Comparison of ENCODE assay signal across 8 mouse cellular contexts in genomic region chr19:38096858-38097758, GRCm38 (mm10). TPM values are rescaled to one million over a fixed set of nuclear protein-coding genes. Genes with fewer than 3 reads are reported as not detected.
A peak's percentile ranks its signal among the peaks of the same experiment; 100 is the strongest.
DNase-seq lines count a peak whose midpoint lies in the region; ATAC-seq lines count a peak whose summit lies in the region.

Gene Ffar4 (plus strand): TSS chr19:38097071.

- DNase-seq in kidney, adult 11 months, result no peak
- DNase-seq in adrenal gland, postnatal 14 days, result peak; percentile 77
- no peak for DNase-seq in gonadal fat pad, adult 2 months (ENCODE audit: low read depth)
- no peak for DNase-seq in c-Kit-positive CD71-positive TER-119-positive erythroid progenitor cells, embryonic 14.5 days (ENCODE audit: low spot score)
- DNase-seq in ovary, adult 18-20 months (ENCODE audit: low spot score), result no peak

- H3K4me3 ChIP-seq in kidney, embryonic 16.5 days (ENCODE audit: low read length), result peak within 1 kb of the TSS; percentile 41
- H3K4me3 ChIP-seq in liver, embryonic 15.5 days (replicated peaks), result peak within 1 kb of the TSS; percentile 29
- peak within 1 kb of the TSS; percentile 23 for H3K4me3 ChIP-seq in neural tube, embryonic 12.5 days

- H3K4me2 ChIP-seq in kidney, embryonic 16.5 days (replicated peaks; ENCODE audit: low read depth, low read length), result peak within 1 kb of the TSS; percentile 58
- peak within 1 kb of the TSS; percentile 54 for H3K4me2 ChIP-seq in liver, embryonic 15.5 days
- H3K4me2 ChIP-seq in neural tube, embryonic 12.5 days (replicated peaks), result peak within 1 kb of the TSS; percentile 60

- H3K4me1 ChIP-seq in kidney, embryonic 16.5 days (ENCODE audit: insufficient read depth, low read length), result peaks cover 25% of the 10 kb centered on the region
- peaks cover 4% of the 10 kb centered on the region; the same call in 1 of the 2 replicates for H3K4me1 ChIP-seq in liver, embryonic 15.5 days (replicated peaks)
- H3K4me1 ChIP-seq in neural tube, embryonic 12.5 days, result peaks cover 9% of the 10 kb centered on the region

- no peaks in the 10 kb centered on the region for H3K36me3 ChIP-seq in kidney, embryonic 16.5 days (ENCODE audit: insufficient read depth, low read length)
- no peaks in the 10 kb centered on the region for H3K36me3 ChIP-seq in liver, embryonic 15.5 days (replicated peaks)
- no peaks in the 10 kb centered on the region for H3K36me3 ChIP-seq in neural tube, embryonic 12.5 days

- H3K27me3 ChIP-seq in kidney, embryonic 16.5 days (ENCODE audit: insufficient read depth, low read length), result peaks cover 45% of the 10 kb centered on the region
- peaks cover 41% of the 10 kb centered on the region for H3K27me3 ChIP-seq in liver, embryonic 15.5 days
- H3K27me3 ChIP-seq in neural tube, embryonic 12.5 days (replicated peaks), result peaks cover 37% of the 10 kb centered on the region

- ATAC-seq in kidney, embryonic 16.5 days (ENCODE audit: low FRiP score, low TSS enrichment), result peak; percentile 68
- ATAC-seq in liver, embryonic 15.5 days (ENCODE audit: insufficient read depth), result no peak
- ATAC-seq in neural tube, embryonic 12.5 days (ENCODE audit: low FRiP score, low read depth), result peak; percentile 44

- no peak within 1 kb of the TSS for H3K27ac ChIP-seq in kidney, embryonic 16.5 days (ENCODE audit: low read length)
- H3K27ac ChIP-seq in liver, embryonic 15.5 days (replicated peaks), result no peak within 1 kb of the TSS
- H3K27ac ChIP-seq in neural tube, embryonic 12.5 days, result no peak within 1 kb of the TSS

- no peaks in the 10 kb centered on the region for H3K9me3 ChIP-seq in kidney, embryonic 16.5 days (ENCODE audit: low read length)
- H3K9me3 ChIP-seq in liver, embryonic 15.5 days (replicated peaks), result no peaks in the 10 kb centered on the region
- H3K9me3 ChIP-seq in neural tube, embryonic 12.5 days, result no peaks in the 10 kb centered on the region

- WGBS in kidney, embryonic 16.5 days, result under 1% methylated on average over 77 of the region's 77 CpGs
- 1% methylated on average over 76 of the region's 77 CpGs for WGBS in liver, embryonic 15.5 days (ENCODE audit: insufficient replicate concordance)
- 1% methylated on average over 77 of the region's 77 CpGs for WGBS in neural tube, embryonic 12.5 days

- 0 out of 2 replicates have a peak within 1 kb of the TSS, but pooled peaks have one; percentile 38 for H3K9ac ChIP-seq in kidney, embryonic 16.5 days (replicated peaks; ENCODE audit: low read length)
- H3K9ac ChIP-seq in liver, embryonic 15.5 days, result no peak within 1 kb of the TSS
- H3K9ac ChIP-seq in neural tube, embryonic 12.5 days, result no peak within 1 kb of the TSS

RNA-seq across cellular contexts. Expression of gene Ffar4, which starts in this region (rescaled TPM):
- 1.3 and 1.4 TPM in 2 replicates for polyA plus RNA-seq in kidney, embryonic 16.5 days (2015; fragmentation: Nextera tagmentation; extraction: Ambion mirVana)
- total RNA-seq in adrenal gland, postnatal 14 days (2021), result 10.8 and 24.9 TPM in 2 replicates
- 31.8 and 39.8 TPM in 2 replicates for polyA plus RNA-seq in gonadal fat pad, adult 2 months (2012; rRNA removed)
- polyA plus RNA-seq in liver, embryonic 15.5 days (2015; fragmentation: Nextera tagmentation; extraction: Ambion mirVana), result 0.16 and 0.20 TPM in 2 replicates
- polyA plus RNA-seq in neural tube, embryonic 12.5 days (2016; fragmentation: Nextera tagmentation; extraction: Ambion mirVana), result not detected in 2 replicates

Comparison
In these comparisons a context has a peak if more than half of its experiments do, and no peak if none do; other contexts are left out.
1. RNA of gene Ffar4 (polyA plus RNA-seq): 31.8 to 39.8 TPM in gonadal fat pad, adult 2 months; 1.3 to 1.4 TPM in kidney, embryonic 16.5 days, 0.16 to 0.20 TPM in liver, embryonic 15.5 days and not detected in neural tube, embryonic 12.5 days; every median in the first group is over 10 times any median in the second.
2. Peak in ATAC-seq, H3K4me3 ChIP-seq and H3K4me2 ChIP-seq in neural tube, embryonic 12.5 days; RNA of the gene not detected or under 1 TPM.
3. Peak in every context shown above with its lines, with median percentiles within 50 percentile points of each other: H3K4me2 ChIP-seq and H3K4me3 ChIP-seq.